Mouse (Mus musculus) central nervous system, embryonic 14 days (tissue): Measurements from ENCODE around the gene Psma7. TPM values are rescaled to one million over a fixed set of nuclear protein-coding genes. Genes with fewer than 3 reads are reported as not detected.

Experiments
- polyA plus RNA-seq: library from polyadenylated mRNA; depleted of rRNA; stranded (reverse); fragments of >200 nt; gene quantifications from 2 replicates; pipeline ENCODE4 v1.2.3, GENCODE M21; 2012; rRNA removed

Psma7 gene
- 361 and 390 TPM in 2 replicates for polyA plus RNA-seq

GRCm38 (mm10) chr2:180042256-180042857 lies at the start of gene Psma7, which contains the start of gene Ss18l1:
Psma7 (minus strand) TSS chr2:180042433.
Ss18l1 (plus strand) TSS chr2:180042509.

GRCm38 (mm10) chr2:180070481-180071453 lies 28.5 kb upstream of the Psma7 start, which contains the start of gene Mtg2:
Mtg2 (plus strand) TSS chr2:180070588.

GRCm38 (mm10) chr2:180024401-180025098 lies 17.7 kb downstream of the Psma7 start, which contains the start of gene Lsm14b:
Lsm14b (plus strand) TSS chr2:180024987.

Other genes with a start within 250 kb of the Psma7 start
- gene Taf4, start 65.8 kb downstream of the Psma7 start, polyA plus RNA-seq: 18.9 and 21.6 TPM in 2 replicates
- gene Lsm14b, start 17.4 kb downstream of the Psma7 start, polyA plus RNA-seq: 169 and 201 TPM in 2 replicates
- 45.2 and 45.3 TPM in 2 replicates for gene Ss18l1, start 76 bp upstream of the Psma7 start, polyA plus RNA-seq
- 39.3 and 40.8 TPM in 2 replicates for gene Mtg2, start 28.2 kb upstream of the Psma7 start, polyA plus RNA-seq
- 7.2 and 8.6 TPM in 2 replicates for gene Hrh3, start 62.1 kb upstream of the Psma7 start, polyA plus RNA-seq
- 40.8 and 42.8 TPM in 2 replicates for gene Osbpl2, start 76.9 kb upstream of the Psma7 start, polyA plus RNA-seq
- gene Adrm1, start 129.1 kb upstream of the Psma7 start, polyA plus RNA-seq: 122 and 128 TPM in 2 replicates
- gene Lama5, start 183.4 kb upstream of the Psma7 start, polyA plus RNA-seq: 5.2 and 14.0 TPM in 2 replicates
- gene Rps21, start 214.9 kb upstream of the Psma7 start, polyA plus RNA-seq: 2,791 and 2,950 TPM in 2 replicates
- gene Cables2, start 231.1 kb upstream of the Psma7 start, polyA plus RNA-seq: 48.8 and 50.4 TPM in 2 replicates
- 0.26 TPM in 1 of 2 replicates, not detected in the other for gene Rbbp8nl, start 247.4 kb upstream of the Psma7 start, polyA plus RNA-seq